Mouse (Mus musculus): ENCODE measurements around the gene March9.
A peak's percentile ranks its signal among the peaks of the same experiment; 100 is the strongest.

March9 gene

DNA sequence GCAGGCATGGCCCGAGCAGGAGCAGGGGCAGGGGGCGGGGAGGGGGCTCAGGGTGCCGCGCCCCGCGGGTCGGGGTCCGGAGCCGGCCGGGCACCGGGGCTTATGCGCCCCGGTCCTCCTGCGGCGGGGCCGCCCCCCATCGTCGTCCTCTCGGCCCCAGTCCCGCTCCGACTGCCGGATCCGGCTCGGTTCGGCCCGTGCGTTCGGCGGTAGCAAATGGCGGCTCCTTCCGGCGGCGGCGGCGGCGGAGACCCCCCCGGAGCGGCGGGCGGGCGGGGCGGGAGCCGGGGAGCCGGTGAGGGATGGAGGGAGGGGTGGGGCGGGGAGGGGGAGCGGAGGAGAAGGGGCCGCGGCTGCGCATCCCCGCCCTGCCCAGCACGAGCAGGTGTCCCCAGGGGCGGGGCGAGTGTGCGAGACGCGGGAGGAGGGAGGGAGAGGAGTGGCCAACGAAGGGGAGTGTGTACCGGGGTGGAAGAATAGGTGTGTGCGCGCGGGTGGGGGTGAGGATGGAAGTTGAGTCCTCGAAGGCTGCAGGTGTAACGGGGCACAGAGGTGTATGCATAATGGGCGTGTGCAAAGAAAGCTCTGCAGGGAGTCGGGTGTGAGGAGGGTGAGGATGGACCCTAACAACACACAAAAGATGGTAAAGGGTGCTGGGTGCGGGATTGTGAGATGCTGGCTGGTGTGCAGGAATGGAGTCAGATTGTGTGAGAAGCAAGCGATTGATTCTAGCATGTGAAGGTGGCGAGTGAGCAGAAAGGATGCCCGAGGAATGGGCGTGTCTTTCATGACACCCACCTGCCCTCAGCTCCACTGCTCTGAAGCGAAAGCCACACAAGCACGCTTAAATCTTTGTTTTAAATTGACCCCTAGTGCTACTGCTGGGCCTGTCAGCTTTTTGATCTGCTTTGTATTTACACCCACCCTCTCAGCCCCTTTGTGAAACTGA is at the start of gene March9:
Gene March9 (minus strand): TSS at position 217 of the 949 bp plus-strand sequence.
- DNase-seq = peak; percentile 88 to 91

GRCm38 (mm10) chr10:127108262-127108583 is 48.2 kb upstream of the March9 start:
- no peak for DNase-seq

- DNase-seq = no peak
Measured at GRCm38 (mm10) chr10:127107563-127108261, 47.7 kb upstream of the March9 start.

DNA sequence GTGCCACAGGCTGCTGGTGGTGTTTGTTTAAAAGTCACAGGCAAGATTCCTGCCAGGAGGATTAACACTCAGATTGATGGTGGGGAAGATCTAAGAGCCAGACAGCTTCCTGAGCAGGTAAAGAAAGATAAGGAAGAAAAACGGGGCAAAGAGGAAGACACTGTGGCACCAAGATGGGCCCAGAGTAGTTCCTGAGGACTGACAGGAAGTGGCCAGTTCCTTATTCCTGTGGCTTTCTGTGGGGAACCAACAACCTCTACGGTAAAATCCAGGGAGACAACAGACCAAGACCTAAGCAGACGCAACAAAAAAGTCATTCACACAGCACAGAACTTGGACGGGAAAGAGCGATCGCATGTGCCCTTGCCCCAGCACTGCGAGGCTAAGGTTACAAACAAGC is 43.6 kb upstream of the March9 start:
- no peak for DNase-seq

GRCm38 (mm10) chr10:127101151-127101550 is 41.2 kb upstream of the March9 start:
- DNase-seq = no peak

- DNase-seq = no peak
Measured at GRCm38 (mm10) chr10:127100414-127100813, 40.4 kb upstream of the March9 start.

GRCm38 (mm10) chr10:127099868-127100267 is 39.9 kb upstream of the March9 start:
- no peak for DNase-seq

DNA sequence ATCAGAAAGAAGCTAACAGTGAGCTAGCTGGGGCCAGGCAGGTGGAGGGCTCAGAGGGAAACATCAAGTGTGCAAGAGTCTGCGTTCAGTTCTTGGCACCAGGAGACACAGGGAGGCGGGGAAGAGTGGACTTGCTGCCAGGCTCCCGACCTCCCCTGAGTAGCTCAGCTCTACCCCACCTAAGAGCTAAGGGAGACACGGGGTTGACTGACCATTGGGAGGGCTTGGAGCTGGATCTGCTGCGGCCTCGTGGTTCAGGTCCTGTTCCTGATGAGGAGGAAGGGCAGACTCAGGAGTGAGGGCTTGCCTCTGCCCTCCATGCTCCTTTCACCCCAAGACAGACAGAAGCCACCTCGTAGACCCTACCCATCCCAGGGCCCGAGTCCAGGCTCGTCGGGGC is 39.2 kb upstream of the March9 start:
- no peak for DNase-seq

GRCm38 (mm10) chr10:127098514-127098913 is 38.5 kb upstream of the March9 start:
- no peak for DNase-seq

DNA sequence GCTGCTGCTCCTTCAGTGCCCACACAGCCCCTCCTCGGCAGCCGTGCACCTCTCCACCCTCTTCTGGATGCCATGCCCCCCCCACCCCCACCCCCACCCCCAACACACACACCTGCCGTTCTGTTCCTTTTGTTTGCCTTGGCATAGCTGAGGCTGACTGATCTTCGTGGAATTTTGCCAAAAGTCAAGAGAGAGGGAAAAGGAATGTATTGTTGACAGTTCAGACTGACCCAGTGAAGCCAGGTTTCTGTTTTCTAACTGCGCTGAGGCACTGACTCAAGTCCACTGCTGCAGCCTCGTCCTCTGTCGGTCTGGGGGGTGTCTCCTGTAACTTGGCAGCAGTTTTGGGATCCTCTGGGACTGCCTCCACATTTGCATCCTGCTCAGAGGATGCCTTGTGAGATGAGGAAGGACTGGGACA is 34.4 kb upstream of the March9 start:
- DNase-seq = peak in 1 of 2 experiments; percentile 39

DNA sequence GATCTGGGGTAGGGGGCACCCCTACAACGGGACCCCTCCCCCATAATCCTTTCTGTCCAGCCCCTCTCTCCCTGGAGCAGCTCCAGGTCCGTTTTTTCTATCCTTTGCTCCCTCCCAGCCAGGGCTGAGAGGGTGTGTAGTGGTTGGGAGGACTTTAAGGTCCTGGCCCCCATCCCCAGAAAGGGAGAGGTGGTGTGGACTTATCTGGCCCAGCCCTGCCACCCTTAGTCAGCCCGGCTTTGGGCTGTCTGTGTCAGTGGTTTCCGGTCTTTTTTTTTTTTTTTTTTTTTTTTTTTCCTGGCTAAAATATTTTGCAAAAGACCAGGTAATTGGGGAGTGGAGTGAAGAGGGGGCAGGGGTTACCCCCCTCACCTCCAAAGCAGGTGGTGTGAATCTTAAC is 32.8 kb upstream of the March9 start:
- DNase-seq = no peak

DNA sequence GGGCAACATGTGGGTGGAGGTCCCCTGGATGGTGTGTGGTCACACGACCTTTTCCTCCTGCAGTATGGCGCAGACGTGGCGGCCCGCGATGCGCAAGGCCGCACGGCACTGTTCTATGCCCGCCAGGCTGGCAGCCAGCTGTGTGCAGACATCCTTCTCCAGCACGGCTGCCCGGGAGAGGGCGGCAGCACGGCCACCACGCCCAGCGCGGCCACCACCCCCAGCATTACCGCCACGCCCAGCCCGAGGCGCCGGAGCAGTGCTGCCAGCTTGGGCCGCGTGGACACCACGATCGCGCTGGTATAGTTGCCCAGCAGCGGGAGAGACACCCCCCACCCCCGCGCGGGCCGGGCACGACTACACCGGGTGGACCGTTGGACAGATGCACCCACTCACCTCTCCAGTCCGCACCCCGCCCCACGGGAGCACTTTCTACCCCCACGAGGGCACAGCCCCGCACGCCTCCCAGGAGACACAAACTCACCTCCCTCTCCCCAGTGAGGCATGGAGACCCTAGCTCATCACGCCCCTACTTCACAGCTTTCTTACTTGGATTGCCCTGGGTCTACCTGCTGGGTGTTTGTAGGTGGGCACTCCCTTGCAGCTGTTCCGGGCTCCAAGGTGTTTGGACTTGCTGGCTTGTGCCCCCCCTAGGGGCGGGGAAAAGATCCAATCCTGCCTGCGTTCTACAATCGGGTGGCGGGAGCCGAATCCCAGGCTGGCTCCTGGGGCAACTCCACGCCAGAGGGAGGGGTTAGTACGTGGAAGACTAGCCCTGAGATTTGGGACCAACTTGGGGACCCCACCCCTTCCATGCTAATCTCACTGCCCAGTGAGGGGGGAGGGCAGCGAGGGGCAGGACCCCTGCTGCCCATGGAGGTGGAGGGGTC is 31.8 kb upstream of the March9 start:
- peak in 1 of 2 experiments; percentile 71 for DNase-seq

- peak; percentile 73 to 90 for DNase-seq
Measured at GRCm38 (mm10) chr10:127090560-127091411, 30.8 kb upstream of the March9 start.

GRCm38 (mm10) chr10:127085633-127086032 is 25.6 kb upstream of the March9 start:
- no peak for DNase-seq

DNA sequence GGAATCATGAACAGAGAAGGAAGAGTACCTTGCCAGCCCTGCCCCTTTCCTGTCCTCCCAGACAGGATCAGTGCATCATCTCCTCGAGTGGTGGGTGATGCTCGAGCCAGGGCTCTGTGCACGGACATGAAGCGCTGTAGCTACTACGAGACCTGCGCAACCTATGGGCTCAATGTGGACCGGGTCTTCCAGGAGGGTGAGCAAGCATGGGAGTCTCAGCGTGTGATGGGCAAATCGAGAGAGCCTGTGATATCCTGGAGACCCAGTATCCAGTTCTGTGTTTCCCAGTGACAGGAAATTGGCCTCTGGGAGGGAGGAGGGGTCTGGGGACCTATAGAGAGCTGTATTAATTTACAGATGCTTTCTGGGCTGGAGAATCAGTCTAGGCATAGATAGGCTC is 25.1 kb upstream of the March9 start:
- no peak for DNase-seq

DNA sequence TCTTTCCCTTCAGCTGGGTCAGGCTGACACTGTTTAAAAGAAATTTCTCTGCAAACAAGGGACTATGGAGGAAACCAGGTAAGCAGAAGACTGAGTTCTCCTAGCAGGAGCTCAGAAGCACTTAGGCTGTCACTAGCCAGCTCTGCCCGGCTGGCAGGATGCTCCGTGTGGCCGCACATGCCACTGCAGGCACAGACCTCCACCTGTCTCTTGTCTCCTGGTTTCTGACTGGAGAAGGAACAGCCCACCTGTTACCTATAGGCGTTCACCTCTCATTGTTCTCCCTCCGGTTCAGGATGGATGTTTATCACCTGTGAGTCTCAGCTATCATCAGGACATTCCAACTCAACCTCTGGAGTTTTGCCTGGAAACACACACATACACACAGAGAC is 23.9 kb upstream of the March9 start:
- no peak for DNase-seq

DNA sequence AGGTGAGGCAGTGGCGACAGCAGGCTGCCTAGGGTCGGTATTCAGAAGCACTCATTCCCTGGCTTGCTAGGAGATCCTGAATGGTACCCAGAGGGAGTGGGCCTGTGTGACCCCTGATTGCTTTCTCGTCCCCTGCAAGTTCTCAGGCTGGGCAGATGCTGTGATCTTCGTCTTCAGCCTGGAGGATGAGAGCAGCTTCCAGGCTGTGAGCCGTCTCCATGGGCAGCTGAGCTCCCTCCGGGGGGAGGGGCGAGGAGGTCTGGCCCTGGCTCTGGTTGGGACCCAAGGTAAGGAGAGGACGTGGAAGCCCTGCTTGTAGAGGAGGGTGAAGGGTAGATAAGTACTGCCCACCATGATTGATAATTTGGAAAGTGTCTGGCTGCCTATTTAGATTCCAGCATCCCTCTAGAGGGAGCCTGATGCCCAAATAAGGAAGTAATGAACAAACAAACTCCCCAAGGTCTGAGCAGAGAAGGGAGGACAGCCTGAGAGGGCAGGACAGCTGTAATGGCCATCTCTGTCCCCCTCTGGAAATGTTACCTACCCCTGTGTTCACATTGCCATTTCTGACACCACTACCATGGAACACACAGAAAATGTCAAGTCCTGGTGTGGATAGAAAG is 23.4 kb upstream of the March9 start:
- no peak for DNase-seq

- DNase-seq = no peak
Measured at GRCm38 (mm10) chr10:127081996-127082620, 22.1 kb upstream of the March9 start.

DNA sequence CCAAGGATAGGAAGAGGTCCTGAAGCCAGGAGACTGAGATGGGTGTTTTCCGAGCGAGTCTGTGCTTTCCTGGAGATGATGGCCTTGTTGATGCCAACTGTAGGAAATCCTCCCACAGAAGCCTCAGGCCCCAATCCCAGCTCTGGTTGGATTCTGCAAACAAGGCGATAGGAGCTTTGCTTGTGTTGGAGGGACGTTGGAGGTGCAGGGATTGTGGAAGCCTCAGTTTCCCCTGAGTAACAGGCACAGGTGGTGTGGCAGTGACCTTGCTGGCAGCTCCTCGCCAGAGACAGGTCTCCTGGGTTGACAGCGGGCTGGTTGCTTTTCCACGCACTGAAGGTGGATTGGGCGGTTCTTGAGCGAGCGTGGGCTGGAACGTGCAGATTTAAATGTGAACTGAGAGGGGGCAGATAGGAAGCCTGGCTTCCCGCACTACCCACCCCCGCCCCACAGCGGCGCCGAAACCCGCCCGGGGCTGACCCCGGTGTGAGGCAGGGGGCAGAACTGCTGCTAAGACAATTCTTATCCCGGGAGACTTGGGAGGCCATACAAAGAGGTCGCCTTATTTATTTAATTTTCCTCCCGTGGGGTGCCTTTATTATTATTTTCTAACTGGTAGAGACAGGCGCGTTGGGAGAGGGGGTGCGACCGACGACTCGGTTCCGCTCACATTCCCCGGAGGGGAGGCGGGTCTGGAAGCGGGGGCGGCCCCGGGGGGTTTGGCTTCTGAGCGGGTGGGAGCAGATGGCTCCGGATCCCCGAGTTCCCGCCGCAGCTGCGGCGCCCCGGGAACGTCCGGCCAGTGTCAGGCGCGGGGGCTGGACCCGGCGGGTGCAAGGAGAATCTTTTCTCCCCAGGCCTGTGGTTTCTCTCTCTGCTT is 21.2 kb upstream of the March9 start:
- DNase-seq = peak in 1 of 2 experiments; percentile 39

All from kidney, postnatal 36 days (tissue).